Mouse (Mus musculus) gastrocnemius, postnatal 14 days (tissue): ENCODE measurements around the gene Ttc13. TPM values are rescaled to one million over a fixed set of nuclear protein-coding genes. Genes with fewer than 3 reads are reported as not detected.

Experiments
- DNase-seq: peaks from one replicate; pipeline ENCODE4 v3.0.0; 2021; ENCODE audit warnings: mixed read lengths
- intact Hi-C: fragments of 180-260 bp; cut with DNase I; formaldehyde crosslinking; loops from one replicate; pipeline ENCODE4 v1.15.1; 2025; ENCODE audit warnings: low total_unique reads
- total RNA-seq, 2 experiments: library from RNA; stranded (reverse); gene quantifications; 2 replicates each; pipeline ENCODE4 v1.2.3; 2021

Ttc13 gene
- total RNA-seq, 2 experiments from 2014 or later: 16.9 to 22.3 TPM

- intact Hi-C loops: no loop called here
- no peak for DNase-seq
These were observed 8.6 kb downstream of the Ttc13 start for GRCm38 (mm10) chr8:124713207-124713606.

GRCm38 (mm10) chr8:124705823-124706222 lies 16.0 kb downstream of the Ttc13 start:
- intact Hi-C loops: no loop called here
- DNase-seq: no peak

- intact Hi-C loops: no loop called here
- no peak for DNase-seq
These were observed 17.4 kb downstream of the Ttc13 start for GRCm38 (mm10) chr8:124704376-124704775.

- no peak for DNase-seq
- intact Hi-C loops: no loop called here
These were observed 18.3 kb downstream of the Ttc13 start for GRCm38 (mm10) chr8:124703526-124703925.

GRCm38 (mm10) chr8:124702183-124702582 lies 19.6 kb downstream of the Ttc13 start:
- no peak for DNase-seq
- intact Hi-C loops: no loop called here

- intact Hi-C loops: no loop called here
- DNase-seq: no peak
These were observed 20.8 kb downstream of the Ttc13 start for GRCm38 (mm10) chr8:124701023-124701422.

GRCm38 (mm10) chr8:124700271-124700670 lies 21.5 kb downstream of the Ttc13 start:
- no peak for DNase-seq
- intact Hi-C loops: no loop called here

- intact Hi-C loops: no loop called here
- no peak for DNase-seq
These were observed 26.2 kb downstream of the Ttc13 start for GRCm38 (mm10) chr8:124695424-124696100.

- DNase-seq: no peak
- intact Hi-C loops: no loop called here
These were observed 30.1 kb downstream of the Ttc13 start for GRCm38 (mm10) chr8:124691706-124692105.

GRCm38 (mm10) chr8:124688899-124689298 lies 32.9 kb downstream of the Ttc13 start:
- intact Hi-C loops: no loop called here
- DNase-seq: no peak

- intact Hi-C loops: no loop called here
- no peak for DNase-seq
These were observed 39.6 kb downstream of the Ttc13 start for GRCm38 (mm10) chr8:124682218-124682617.

GRCm38 (mm10) chr8:124681792-124682157 lies 40.0 kb downstream of the Ttc13 start:
- DNase-seq: no peak
- intact Hi-C loops: no loop called here

- no peak for DNase-seq
- intact Hi-C loops: no loop called here
These were observed 40.5 kb downstream of the Ttc13 start for GRCm38 (mm10) chr8:124681077-124681791.

GRCm38 (mm10) chr8:124678246-124678645 lies 43.5 kb downstream of the Ttc13 start:
- DNase-seq: no peak
- intact Hi-C loops: no loop called here

GRCm38 (mm10) chr8:124677486-124677885 lies 44.3 kb downstream of the Ttc13 start:
- DNase-seq: peak; percentile 83
- intact Hi-C loops: no loop called here

- intact Hi-C loops: no loop called here
- DNase-seq: no peak
These were observed 44.7 kb downstream of the Ttc13 start for GRCm38 (mm10) chr8:124677078-124677477.

GRCm38 (mm10) chr8:124676661-124677060 lies 45.1 kb downstream of the Ttc13 start:
- intact Hi-C loops: no loop called here
- no peak for DNase-seq

GRCm38 (mm10) chr8:124672345-124672744 lies 49.4 kb downstream of the Ttc13 start:
- DNase-seq: no peak
- intact Hi-C loops: no loop called here

- peak; percentile 53 for DNase-seq
- intact Hi-C loops: no loop called here
These were observed 53.0 kb downstream of the Ttc13 start for GRCm38 (mm10) chr8:124668798-124669197.

GRCm38 (mm10) chr8:124664414-124664813 lies 57.4 kb downstream of the Ttc13 start:
- no peak for DNase-seq
- intact Hi-C loops: no loop called here

- intact Hi-C loops: no loop called here
- no peak for DNase-seq
These were observed 57.9 kb downstream of the Ttc13 start for GRCm38 (mm10) chr8:124663874-124664230.
